ENCODE assay signal across 8 mouse cellular contexts in genomic region chr4:155246691-155247105, GRCm38 (mm10). TPM values are rescaled to one million over a fixed set of nuclear protein-coding genes. Genes with fewer than 3 reads are reported as not detected.
DNase-seq lines count a peak whose midpoint lies in the region; ATAC-seq lines count a peak whose summit lies in the region.

No protein-coding gene starts in this region.

- H3K27ac ChIP-seq in lung, embryonic 16.5 days (ENCODE audit: low read length): no peak overlapping the region
- H3K27ac ChIP-seq in hindbrain, embryonic 11.5 days (ENCODE audit: low read depth, low read length): no peak overlapping the region

- H3K36me3 ChIP-seq in lung, embryonic 16.5 days (ENCODE audit: control insufficient read depth, insufficient read depth, low read length): no peaks in the 10 kb centered on the region
- no peaks in the 10 kb centered on the region for H3K36me3 ChIP-seq in hindbrain, embryonic 11.5 days (ENCODE audit: control insufficient read depth, insufficient read depth, low read length)

- H3K4me1 ChIP-seq in lung, embryonic 16.5 days (replicated peaks; ENCODE audit: control insufficient read depth, insufficient read depth, low read length): peaks cover 20% of the 10 kb centered on the region
- H3K4me1 ChIP-seq in hindbrain, embryonic 11.5 days (replicated peaks; ENCODE audit: control insufficient read depth, insufficient read depth, low read length): no peaks in the 10 kb centered on the region; the same call in none of the 2 replicates

- H3K27me3 ChIP-seq in lung, embryonic 16.5 days (ENCODE audit: control insufficient read depth, insufficient read depth, low read depth, low read length): no peaks in the 10 kb centered on the region
- no peaks in the 10 kb centered on the region for H3K27me3 ChIP-seq in hindbrain, embryonic 11.5 days (ENCODE audit: control insufficient read depth, insufficient read depth, low read length)

- ATAC-seq in lung, embryonic 16.5 days (ENCODE audit: low read depth): no peak
- ATAC-seq in hindbrain, embryonic 11.5 days (ENCODE audit: low FRiP score): no peak
- no peak for ATAC-seq in inflammation-experienced regulatory T-cells, adult 6 months

- no peak overlapping the region for H3K4me2 ChIP-seq in lung, embryonic 16.5 days (ENCODE audit: low read depth, low read length)
- no peak overlapping the region for H3K4me2 ChIP-seq in hindbrain, embryonic 11.5 days (replicated peaks; ENCODE audit: low read depth, low read length)

- DNase-seq in lung, postnatal 14 days: no peak
- peak; percentile 79 for DNase-seq in cerebellum, adult 8-10 months
- DNase-seq in hindbrain, embryonic 11.5 days (ENCODE audit: low spot score): no peak
- DNase-seq in layer of hippocampus, postnatal 36 days: peak; percentile 82 to 84
- peak; percentile 82 for DNase-seq in right cerebral cortex, postnatal 25 days
- DNase-seq in liver: no peak

- no peak overlapping the region for H3K4me3 ChIP-seq in lung, embryonic 16.5 days (ENCODE audit: low read length)
- H3K4me3 ChIP-seq in hindbrain, embryonic 11.5 days (ENCODE audit: low read depth, low read length): no peak overlapping the region

- no peaks in the 10 kb centered on the region for H3K9me3 ChIP-seq in lung, embryonic 16.5 days (ENCODE audit: control insufficient read depth, low read length)
- no peaks in the 10 kb centered on the region for H3K9me3 ChIP-seq in hindbrain, embryonic 11.5 days (ENCODE audit: control insufficient read depth, low read length)

- WGBS in lung, embryonic 16.5 days: 58% methylated on average over 12 of the region's 12 CpGs
- WGBS in hindbrain, embryonic 11.5 days: 84% methylated on average over 12 of the region's 12 CpGs

- 0 out of 2 replicates have a peak overlapping the region, but pooled peaks have one; percentile 5 for H3K9ac ChIP-seq in lung, embryonic 16.5 days (ENCODE audit: low read length)
- peak overlapping the region; percentile 1; the same call in 1 of the 2 replicates for H3K9ac ChIP-seq in hindbrain, embryonic 11.5 days (ENCODE audit: low read depth, low read length)

RNA-seq across cellular contexts. Expression of gene Faap20, which starts 2.9 kb away (rescaled TPM):
- polyA plus RNA-seq in lung, embryonic 16.5 days (2015; fragmentation: Nextera tagmentation; extraction: Ambion mirVana): 78.6 and 79.6 TPM in 2 replicates
- polyA plus RNA-seq in hindbrain, embryonic 11.5 days (2014; fragmentation: Nextera tagmentation; extraction: Ambion mirVana): 99.0 and 99.3 TPM in 2 replicates
- 10 to 100 TPM; 30.9 to 35.1 TPM for total RNA-seq in layer of hippocampus, postnatal 36 days (2021)
- 10 to 100 TPM; 44.3 to 57.3 (median 51.6) TPM for polyA plus RNA-seq in inflammation-experienced regulatory T-cells, adult 6 months (2017; shearing (Covaris generic))

RNA-seq across cellular contexts. Expression of gene Ski, which starts 24.3 kb away (rescaled TPM):
- 15.8 and 16.7 TPM in 2 replicates for polyA plus RNA-seq in lung, embryonic 16.5 days (2015; fragmentation: Nextera tagmentation; extraction: Ambion mirVana)
- 13.4 and 21.0 TPM in 2 replicates for polyA plus RNA-seq in hindbrain, embryonic 11.5 days (2014; fragmentation: Nextera tagmentation; extraction: Ambion mirVana)
- total RNA-seq in layer of hippocampus, postnatal 36 days (2021): 100 to 1,000 TPM; 126 to 132 TPM
- polyA plus RNA-seq in inflammation-experienced regulatory T-cells, adult 6 months (2017; shearing (Covaris generic)): 10 to 100 TPM; 10.7 to 26.8 (median 26.8) TPM

Comparison
In these comparisons a context has a peak if more than half of its experiments do, and no peak if none do; other contexts are left out.
1. DNase-seq: peak in cerebellum, adult 8-10 months (single experiment), layer of hippocampus, postnatal 36 days (2 of 2) and right cerebral cortex, postnatal 25 days (single experiment); none in lung, postnatal 14 days (single experiment), hindbrain, embryonic 11.5 days (single experiment) and liver (single experiment).